Mouse (Mus musculus) gastrocnemius, postnatal 14 days (tissue): ENCODE data around the gene St6gal2. TPM values are rescaled to one million over a fixed set of nuclear protein-coding genes. Genes with fewer than 3 reads are reported as not detected.

ENCODE experiments used
- DNase-seq: peaks from one replicate; pipeline ENCODE4 v3.0.0; 2021; ENCODE audit warnings: mixed read lengths
- intact Hi-C: fragments of 180-260 bp; cut with DNase I; formaldehyde crosslinking; loops from one replicate; pipeline ENCODE4 v1.15.1; 2025; ENCODE audit warnings: low total_unique reads
- long read RNA-seq, 2 experiments: library from polyadenylated mRNA; stranded (forward); transcript quantifications; one replicate each; pipeline ENCODE4 v2.0.0; 2021
- total RNA-seq, 2 experiments: library from RNA; stranded (reverse); gene quantifications; 2 replicates each; pipeline ENCODE4 v1.2.3; 2021

The St6gal2 gene
- not detected for total RNA-seq
- long read RNA-seq, experiment 1: 0 reads
- long read RNA-seq, experiment 2: 0 reads

DNA sequence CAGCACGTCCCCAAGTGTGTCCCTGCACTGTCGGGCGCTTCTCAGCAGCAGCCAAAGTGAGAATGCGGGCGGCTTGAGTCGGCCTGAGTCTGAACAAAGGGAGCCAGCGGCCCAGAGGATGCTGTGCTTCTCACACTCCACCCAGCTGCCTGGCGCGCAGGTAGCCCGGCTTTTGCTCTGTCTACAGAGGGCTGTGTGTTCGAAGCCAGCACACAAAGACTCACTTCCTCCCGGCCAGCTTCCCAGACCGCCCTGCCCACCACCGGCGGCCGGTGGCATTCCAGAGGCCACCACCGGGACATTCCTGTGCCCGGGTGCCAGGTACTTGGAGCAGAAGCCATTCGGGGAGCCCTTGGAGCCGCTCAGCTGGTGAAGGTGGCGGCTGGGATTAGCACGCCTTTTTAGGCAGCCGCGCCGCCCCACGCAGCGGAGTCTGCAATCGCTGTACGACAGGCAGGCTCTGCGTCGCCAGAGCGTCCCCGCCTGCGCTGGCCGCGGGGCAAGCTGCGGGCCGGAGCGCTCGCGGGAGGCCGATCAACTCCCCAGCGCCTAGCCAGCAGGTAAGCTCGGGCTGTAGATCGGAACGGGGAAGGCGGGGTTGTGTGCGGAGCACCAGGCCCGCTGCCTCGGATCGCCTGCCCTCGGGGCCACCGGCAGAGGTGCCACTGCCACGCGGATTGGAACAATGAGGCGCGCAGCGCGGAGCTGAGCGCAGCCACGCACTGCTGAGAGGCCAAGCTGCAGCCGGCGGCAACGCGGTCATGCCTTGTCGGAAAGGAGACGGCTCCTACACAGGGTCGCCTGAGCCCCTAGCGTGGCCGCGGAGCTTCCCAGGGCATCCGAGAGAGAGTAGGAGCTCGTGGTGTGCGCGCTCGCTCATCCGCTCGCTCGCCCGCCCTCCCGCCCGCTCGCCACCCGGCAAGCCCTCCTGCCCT lies at the start of gene St6gal2:
Gene St6gal2 (plus strand): TSS at position 133 of the 935 bp plus-strand sequence.
- intact Hi-C loops: no loop called here
- no peak for DNase-seq

DNA sequence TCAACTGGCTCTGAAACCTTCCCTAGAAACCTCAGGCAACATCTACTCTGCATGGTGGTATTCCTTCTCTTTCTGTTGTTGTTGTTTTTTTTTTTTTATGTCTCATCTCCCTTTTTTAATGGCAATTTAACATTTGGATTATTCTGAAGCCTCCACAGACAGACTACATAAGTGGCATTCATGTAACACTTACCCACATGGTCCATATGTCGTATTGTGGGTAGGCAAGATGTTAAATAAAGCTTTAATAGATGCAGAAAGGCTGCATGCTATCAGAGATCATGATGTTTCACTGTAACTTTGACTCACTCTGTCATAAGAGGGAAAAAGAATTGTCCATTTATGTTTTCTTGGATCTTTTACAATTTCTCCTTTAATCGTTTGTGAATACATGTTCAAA lies 39.1 kb upstream of the St6gal2 start:
- DNase-seq: no peak
- intact Hi-C loops: no loop called here

DNA sequence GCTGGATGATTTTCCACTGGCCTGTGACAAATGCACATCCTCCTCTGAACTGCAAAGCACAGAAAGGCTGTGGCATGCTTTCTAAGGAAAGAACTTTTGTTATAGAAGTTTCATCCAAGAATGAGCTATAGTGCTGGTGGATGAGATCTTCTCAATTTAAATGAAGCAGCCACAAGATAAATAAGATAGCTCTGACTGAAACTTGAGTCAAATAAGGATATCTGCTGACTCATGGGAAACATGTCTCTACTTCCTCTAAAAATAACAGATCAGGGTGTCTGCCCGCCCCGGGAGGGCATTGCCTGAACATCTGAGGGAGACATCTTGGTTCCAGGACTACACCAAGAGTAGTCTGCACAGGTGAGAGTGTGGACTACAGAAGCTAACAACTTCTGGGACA lies 28.7 kb upstream of the St6gal2 start:
- no peak for DNase-seq
- intact Hi-C loops: no loop called here

DNA sequence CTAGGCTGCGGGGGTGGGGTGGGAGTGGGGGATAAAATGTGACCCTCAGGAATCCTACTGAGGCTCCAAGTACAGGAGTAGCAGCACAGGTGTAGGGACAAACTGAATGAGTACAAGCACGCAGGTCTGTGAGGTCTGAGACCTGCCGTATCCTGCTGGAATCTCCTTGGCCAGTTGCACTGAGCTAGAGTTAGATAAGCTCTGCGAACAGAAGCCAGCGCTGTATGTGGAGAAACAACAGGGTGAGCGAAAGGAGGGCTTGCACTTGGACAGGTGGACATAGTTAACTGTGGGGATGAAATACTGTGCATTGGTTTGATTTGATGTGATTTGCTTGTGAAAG lies 974 bp downstream of the St6gal2 start:
- intact Hi-C loops: no loop called here

DNA sequence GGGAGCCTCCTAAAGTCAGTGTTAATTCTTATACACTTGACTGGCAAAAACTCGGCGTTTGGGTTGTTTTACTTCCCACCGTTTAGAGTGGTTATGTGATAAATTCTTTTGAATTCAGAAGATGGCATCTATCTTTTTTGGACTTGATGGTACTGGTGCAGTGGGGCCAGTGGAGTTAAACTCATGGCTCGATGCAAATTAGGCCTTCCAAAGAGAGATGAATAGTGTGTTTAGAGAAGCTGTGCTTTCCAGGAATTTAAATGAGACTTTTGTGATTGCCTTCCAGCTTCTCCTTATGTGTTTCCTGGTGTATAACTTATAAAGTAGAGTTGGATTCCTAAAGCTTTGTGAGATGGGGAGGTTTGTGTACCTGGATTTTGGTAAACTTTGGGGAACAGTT lies 1.5 kb downstream of the St6gal2 start:
- intact Hi-C loops: no loop called here
- DNase-seq: no peak

More for the DNA sequence above, 974 bp downstream of the St6gal2 start:
- DNase-seq: no peak

DNA sequence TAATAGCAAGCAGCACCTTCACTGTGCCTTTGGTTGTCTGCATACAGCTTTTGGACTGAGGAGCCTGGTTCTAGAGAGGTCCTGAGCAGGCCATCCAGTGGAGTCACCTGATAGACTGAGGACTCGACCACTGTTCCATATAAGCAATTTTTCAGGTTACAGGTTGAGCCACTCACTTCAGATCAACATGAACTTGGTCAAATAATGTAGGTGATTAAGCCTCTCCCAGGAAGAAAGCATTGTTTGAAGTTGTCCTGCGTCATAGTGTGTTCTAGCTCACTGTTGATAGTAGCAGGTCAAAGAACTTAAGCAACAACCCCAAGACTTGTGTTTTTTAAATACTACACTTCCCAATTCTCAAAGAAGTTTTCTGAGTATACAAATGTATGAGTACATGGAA lies 5.8 kb downstream of the St6gal2 start:
- DNase-seq: no peak
- intact Hi-C loops: no loop called here

DNA sequence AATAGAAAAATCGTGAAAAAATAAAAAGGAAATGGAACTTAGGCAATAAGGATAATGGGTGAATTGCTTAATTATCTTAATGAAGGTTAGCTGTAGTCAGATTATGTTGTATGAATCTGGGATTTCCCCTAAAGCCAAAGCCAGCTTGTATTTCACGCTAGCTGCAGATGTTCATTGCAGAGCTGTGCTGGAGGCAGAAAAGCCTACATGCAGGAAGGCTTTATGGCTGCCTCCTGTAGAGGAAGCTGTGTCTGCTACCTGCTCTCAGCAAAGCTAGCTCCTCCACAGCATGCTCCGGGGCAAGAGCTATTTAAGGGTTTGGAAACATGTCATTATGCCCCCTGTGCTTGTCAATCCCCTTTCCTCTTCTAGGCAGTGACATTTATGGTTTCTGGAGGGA lies 9.3 kb downstream of the St6gal2 start:
- intact Hi-C loops: no loop called here

DNA sequence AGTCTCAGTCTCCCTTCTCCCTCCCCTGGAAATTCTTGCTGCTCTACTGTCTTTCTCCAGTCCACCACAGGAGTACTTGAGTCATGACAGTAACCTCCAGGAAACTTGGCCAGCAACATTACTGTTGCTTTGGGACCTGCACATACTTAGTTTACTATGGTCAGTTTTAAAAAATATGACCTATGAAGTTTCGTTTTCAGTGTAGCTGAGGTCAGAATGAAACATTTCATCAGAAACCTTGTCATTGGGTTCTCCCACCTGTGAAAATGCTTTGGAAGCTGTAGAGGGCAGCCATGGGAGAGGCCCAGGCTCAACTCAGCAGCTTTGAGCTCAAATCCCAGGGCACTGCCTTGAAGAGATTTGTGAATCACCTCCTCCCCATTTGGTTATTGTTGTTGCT lies 15.0 kb downstream of the St6gal2 start:
- no peak for DNase-seq
- intact Hi-C loops: no loop called here

More for the DNA sequence above, 9.3 kb downstream of the St6gal2 start:
- no peak for DNase-seq

DNA sequence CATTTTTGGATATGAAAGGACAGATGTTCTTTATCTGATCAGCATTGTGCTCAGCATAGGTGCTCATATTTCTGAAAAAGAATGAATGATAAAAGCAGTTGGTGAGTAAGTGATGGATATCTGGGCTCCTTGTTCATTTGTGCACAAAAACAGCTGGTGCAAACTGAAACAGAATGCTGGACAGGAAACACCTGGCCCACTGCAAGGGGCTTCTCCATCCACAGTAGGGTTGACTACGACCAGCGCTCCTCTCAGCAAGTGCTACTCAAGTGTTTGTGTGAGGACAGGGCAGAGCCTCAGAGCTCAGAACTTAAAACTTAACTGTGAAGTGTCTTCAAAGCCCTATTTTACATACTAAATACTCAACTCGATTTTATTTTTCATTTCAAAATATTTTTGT lies 22.4 kb downstream of the St6gal2 start:
- intact Hi-C loops: no loop called here

DNA sequence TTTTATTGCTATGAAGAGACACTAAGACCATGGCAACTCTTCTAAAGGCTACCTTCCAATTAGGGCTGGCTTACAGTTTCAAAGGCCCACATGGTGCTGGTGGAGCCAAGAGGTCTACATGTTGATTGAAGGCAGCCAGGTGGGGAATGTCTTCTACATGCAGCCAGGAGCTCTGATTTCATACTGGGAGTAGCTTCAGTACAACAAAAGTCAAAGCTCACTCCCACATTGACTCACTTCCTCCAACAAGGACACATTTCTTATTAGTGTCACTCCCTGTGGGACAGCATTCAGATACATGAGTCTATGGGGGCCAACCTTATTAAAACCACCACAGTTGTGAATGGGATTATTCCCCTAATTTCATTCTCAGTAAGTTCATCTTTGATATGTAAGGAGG lies 23.8 kb downstream of the St6gal2 start:
- intact Hi-C loops: no loop called here
- no peak for DNase-seq

More for the DNA sequence above, 22.4 kb downstream of the St6gal2 start:
- no peak for DNase-seq

DNA sequence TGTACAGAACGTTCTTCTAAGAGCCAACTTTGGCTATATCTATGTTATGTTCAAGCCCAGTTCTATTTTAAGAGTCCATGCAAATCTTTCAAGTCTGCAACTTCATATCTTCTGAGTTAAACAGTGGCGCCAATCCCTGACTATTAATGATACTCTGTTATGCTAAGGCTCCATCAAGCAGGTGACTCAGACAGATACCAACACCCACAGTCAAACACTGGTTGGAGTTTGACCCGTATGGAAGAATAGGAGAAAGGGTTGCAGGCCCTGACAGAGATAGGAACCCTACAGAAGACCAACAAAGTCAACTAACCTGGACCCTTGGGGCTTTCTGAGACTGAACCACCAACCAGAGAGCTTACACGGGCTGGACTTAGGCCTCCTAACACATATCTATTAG lies 30.8 kb downstream of the St6gal2 start:
- DNase-seq: no peak
- intact Hi-C loops: no loop called here

DNA sequence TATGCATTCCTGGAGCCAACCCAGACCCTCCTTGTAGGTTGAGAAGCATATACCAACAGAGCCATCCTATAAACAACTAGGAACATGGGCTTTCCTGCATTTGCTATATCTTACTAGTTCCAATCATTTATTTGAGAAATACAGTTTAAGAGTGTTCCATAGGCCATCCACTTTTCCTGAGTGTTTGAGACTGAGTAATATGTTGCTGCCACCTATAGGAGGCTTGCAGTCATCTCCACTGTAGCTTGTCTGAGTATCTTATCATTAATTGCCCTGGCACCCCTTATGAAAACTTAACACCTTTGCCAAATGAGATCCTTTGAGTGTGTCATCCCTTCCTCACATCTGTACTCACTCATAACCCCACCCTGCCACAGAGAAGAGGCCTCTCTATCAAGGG lies 32.2 kb downstream of the St6gal2 start:
- DNase-seq: no peak
- intact Hi-C loops: no loop called here

DNA sequence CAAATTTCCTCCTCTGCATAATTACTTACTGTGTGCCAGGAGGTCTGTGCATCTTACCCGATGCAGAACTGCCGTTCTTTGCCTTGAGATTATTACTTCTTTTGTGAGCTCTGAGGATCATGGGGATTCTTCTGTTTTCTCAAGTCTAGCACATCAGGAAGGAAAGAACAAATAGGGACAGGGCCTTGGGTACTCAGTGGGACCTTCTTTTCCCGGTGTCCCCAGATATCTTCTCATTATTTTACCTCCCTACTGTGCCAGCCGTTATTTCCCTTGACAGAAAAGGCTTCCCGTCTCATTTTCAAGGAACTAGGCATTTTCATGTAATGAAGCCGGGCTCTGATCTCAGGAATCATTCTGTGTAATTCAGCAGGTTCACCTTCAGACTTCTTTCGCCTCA lies 34.2 kb downstream of the St6gal2 start:
- no peak for DNase-seq
- intact Hi-C loops: no loop called here

DNA sequence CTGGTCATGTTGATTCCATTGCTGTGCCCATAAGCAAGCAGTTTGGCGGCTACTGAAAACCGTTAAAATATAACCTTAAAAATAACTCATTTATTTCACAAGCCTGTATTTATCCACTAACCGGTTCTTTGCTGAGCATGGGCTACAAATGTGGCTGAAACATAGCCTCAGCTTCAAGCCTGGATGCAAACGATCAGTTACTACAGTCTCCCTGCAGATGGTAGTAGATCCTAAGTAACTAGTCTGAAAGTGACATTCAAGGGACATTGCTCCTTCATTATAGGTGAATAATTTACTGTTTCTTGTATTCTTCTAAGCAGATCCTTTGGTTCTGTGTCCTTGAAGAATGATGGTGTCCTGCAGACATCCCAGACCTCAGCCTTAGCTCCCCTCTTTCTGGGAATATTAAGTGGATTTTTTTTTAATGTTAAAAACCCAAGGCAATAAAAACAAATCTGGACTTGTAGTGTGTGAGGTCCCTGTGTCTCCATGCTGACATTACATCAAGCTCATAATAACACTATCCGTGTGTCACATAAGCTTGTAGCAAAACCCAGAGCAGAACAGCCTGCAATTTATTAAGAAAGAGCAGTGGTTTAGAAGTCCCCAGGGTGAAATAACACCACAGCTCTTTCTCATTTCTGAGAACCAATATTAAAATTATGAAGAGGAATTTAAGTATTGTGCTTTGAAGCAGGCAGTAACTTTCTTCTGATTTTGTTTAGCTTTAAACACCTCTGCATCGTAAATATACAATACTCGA lies 39.1 kb downstream of the St6gal2 start:
- DNase-seq: no peak
- intact Hi-C loops: no loop called here

DNA sequence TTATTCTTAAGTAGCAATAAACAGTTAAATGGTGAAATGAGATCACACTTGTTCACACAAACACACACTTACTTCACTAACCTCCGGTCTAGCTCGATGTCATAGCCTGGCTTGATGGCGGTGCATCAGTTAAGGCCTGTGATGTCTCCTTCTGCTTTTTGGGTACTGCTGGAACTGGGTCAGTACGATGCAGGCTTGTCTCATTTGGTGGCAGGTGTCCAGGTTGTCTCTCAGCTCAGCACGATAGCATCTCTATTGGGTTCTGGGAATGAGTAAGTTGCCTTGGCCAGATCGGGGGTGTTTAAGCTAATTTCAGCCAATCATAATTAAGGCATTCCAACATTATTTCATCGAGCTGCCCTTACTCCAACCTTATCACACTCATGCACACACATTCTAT lies 86.7 kb downstream of the St6gal2 start:
- intact Hi-C loops: no loop called here
- no peak for DNase-seq

DNA sequence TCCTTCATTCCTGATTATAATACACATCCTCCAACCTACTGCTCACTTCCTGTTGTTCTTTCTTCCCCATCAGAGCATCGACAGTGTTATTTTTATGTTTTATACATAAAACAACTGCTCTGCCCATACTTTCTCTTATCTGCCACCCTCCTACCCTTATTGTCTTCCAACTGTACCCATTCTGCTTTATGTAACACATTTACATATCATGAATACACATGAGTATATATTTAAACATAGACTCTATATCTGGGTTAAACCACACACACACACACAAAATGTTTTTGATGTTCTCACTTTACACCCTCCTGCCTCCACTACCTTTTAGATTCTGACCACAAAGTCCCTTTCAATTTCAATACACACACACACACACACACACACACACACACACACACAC lies 103.3 kb downstream of the St6gal2 start:
- DNase-seq: no peak
- intact Hi-C loops: no loop called here

DNA sequence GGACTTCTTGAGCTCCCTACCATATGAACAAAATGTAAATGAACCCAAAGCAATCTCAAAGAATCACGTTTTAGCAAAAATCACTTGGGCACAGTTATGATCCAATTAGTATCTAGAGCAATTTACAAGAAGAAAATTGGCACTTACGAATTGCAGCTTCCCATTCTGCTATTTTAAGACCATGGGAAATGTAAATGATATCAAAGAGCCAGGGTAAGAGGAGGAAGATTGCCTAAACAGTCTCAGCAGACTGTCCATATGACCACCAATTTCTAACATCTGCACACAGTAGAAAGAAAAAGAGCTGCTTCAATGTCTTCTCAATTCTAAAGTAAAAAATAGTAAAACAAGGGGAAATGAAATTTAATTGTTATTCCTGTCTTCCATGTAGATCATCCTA lies 116.6 kb downstream of the St6gal2 start:
- DNase-seq: no peak
- intact Hi-C loops: no loop called here
